Mouse (Mus musculus): ENCODE measurements at regions not wholly inside any gene's neighbourhood (a gene's known extent, or its start where the extent isn't known, plus 50 kb on each side); places are given as distances from the start of the nearest gene placed in this dataset.

DNA sequence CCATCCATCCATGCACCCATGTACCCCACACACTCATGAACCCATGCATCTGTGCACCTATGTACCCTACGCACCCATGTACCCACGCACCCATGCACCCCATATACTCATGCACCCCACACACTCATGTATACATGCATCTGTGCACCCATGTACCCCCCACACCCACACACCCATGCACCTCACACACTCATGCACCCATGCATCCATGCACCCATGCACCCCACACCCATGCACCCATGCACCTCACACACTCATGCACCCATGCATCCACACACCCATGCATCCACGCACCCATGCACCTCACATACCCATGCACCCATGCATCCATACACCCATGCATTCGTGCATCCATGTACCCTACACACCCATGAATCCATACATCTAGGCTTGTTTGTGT, 63.6 kb downstream of the 4930564D02Rik start:
- no peak for DNase-seq (ENCODE audit: inconsistent ontology term)

DNA sequence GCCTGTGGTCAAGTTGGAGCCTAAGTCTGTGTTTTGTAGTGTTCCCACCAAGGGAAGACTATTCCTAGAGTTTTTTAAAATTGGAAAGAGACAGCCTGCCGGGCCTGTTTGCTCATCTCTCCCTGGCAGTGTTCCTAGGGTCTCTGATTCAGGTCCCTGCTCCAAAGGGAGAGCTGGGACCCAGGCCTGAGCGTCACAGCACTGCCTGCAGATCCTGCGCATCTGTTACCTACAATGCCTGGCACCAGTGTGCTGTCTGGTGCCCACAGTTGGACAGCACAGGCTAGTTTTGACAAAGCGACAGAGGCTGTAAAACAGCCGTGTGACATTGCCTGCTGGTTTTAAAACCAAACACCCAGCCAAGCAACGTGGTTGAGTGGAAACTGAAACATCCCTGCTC, 64.4 kb downstream of the 4930564D02Rik start:
- no peak for DNase-seq (ENCODE audit: inconsistent ontology term)

DNA sequence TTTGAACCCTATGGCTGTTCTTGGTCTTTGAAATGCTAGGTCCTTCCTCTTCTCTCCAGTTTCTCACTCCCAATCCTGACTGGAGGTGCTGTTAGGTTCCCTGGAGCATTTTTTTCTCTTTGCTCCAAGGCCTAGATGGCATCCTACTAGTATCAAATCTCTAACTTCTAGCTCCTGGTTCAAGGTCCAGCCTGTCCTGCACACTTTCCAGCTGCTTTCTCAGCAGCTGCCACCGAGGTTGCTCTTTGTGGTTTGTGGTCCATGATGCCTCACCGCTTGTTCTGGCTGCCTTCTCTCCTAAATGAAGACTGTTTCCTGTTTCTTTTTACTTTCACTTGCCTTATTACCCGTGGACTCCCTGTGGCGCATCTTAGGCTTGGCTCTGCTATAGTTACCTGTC, 66.4 kb downstream of the 4930564D02Rik start:
- no peak for DNase-seq (ENCODE audit: inconsistent ontology term)

DNA sequence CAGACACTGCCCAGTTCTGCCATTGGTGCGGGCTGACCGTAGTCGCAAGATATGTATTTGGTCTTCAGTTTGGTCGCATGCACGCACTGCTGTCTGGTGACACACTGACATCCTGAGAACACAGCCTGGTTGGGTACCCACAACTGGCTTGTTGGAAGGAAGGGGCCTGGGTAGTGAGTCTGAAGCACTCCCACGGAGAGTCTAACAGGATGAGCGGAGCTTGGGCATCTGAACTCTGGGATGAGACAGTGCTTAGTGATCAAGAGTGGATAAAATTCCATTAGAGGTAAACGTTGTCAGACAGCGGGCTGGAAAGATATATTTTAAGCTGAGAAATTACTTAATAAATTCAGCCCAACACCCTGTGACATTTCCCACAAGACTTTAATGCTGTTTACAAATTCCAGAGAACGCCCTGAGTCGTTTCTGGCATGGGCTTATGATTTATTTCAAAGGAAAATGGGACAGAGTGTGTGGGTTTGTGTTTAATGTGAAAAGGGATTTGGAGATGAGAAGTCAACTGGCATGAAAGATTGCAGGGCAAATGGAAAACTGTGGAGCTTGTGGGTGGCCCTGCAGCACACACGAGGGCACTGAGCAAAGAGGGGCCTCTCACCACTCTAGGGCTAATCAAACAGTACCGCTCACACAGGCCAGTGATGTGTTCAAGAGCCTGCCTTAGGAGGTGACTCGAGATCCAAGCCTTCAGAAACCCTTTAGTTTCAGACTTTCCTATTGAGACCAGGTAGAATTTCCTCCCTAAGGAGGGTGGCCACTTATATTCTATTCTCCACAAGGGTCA, 74.7 kb downstream of the 4930564D02Rik start:
- no peak for DNase-seq (ENCODE audit: inconsistent ontology term)

DNA sequence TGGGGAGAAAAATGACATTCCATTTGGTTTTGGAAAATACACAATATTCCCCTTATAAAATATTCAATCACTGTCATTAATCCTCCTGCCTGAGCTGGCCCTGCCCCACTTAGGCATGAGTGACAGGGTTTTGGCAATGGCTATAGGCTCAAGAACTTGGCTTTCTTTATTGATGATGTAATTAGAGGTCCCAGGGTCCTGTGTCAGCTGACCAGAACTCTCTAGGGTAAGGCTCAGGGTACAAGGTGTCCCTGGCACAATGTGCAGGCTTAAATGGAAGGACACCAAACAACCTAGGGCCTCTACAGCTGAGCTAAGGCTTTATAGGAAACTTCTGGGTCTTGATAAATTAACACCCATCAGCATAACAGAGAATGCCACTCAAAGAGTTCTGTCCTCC, 76.0 kb downstream of the 4930564D02Rik start:
- no peak for DNase-seq (ENCODE audit: inconsistent ontology term)

DNA sequence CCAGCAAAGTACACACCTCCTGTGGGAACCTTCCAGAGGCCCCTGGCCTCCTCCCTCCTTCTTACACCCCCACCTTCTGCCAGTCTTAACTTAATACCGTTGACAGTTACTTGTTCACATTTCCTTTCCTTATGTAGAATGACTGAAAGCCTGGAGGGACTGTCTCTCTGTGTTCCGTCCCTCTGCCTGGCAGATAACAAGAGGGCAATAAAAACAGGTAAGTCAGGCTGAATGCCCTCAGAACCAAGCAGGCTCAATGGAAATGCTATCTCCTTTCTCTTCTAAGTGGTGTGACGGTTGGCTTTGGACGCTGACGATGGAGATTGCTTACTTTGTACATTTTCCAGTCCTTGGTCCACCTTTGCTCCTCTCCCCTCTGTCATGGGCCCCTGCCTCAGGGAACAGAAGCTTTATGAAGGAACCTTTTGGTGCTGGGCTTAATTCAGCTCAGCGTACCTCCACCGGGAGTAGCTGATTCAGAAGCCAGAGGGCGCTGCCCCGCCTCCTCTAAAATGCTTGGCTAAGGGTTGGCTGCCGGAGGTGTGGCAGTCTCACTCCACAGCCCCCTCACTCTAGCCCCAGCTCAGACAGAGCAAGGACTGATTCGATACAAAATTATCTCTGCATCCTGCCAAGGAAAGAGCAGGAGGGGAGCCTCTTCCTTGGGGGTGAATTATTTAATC, 85.0 kb downstream of the 4930564D02Rik start:
- peak; percentile 31 for DNase-seq (ENCODE audit: inconsistent ontology term)

DNA sequence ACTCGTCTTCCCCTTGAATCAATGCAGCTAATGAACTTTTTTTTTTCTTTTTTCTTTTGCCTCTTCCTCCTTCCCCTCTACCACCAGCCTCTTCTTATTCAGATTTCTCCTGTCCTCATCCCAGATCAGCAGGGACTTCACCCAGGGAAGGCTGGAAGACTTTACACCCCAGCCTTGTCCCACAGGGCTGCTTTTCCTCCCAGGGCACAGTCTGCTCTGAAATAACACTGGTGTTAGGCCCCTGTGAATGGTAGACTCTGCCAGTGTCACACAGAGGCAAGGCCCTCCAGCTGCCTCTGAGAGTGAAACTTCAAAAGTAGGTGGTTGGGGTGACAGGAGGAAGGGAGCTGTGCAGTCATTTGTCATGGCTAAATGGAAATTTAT, 85.5 kb downstream of the 4930564D02Rik start:
- DNase-seq (ENCODE audit: inconsistent ontology term) = no peak

DNA sequence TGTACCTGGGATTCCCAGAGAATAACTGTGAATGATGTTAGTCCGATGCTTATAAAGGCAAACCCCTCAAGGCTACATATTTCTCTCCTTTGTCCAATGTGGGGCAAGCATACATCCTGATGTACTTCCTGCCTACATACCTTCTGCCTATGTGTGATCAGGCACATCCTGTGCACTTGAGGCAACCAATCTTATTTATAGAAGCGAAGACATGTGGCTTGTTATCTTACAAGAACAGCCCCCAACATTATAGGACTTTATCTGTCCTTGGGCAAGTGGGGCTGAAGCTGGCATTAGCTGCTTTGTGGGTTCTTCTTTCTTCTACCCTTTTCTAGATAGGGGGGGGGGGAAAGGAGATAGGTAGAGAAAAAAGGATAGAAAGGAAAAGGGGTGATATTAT, 91.7 kb downstream of the 4930564D02Rik start:
- no peak for DNase-seq (ENCODE audit: inconsistent ontology term)

DNA sequence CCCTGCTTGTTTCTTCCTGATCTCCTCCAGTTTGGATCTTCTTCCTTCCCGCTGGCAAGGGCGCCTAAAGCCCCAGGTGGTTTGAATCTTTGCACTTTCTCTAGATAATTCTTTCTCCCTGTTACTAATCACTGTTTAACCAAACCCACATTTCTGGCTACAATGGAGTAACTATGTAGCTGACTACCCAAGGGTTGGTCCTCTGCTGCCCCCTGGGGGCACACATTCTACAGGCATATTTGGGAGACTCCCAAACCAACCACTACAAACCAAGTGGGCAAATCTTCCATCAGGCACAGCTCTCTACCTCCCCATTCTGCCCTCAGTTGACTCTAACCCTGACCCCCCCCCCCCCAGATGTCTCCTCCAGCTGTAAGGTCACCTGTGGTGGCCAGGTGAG, 98.7 kb downstream of the 4930564D02Rik start:
- peak; percentile 73 for DNase-seq (ENCODE audit: inconsistent ontology term)

DNA sequence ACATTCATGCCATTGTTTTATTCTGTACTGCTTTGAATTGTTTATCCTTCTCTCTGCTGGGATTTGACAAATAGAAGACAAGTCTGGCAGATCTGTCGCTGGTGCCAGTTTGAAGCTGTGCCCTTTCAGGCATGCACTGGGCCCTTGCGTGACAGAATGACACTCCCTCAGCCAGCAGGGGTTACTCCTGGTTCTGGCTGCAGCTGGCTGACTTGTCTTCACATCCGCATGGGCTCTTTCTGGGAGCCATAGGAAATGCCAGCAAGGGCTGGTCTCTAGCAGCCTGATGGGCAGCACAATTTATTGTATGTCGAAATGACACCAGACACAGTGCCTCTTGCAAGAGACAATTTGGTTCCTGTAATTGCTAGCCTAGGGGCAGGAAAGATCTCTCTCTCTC, 102.5 kb downstream of the 4930564D02Rik start:
- DNase-seq (ENCODE audit: inconsistent ontology term) = peak; percentile 9

DNA sequence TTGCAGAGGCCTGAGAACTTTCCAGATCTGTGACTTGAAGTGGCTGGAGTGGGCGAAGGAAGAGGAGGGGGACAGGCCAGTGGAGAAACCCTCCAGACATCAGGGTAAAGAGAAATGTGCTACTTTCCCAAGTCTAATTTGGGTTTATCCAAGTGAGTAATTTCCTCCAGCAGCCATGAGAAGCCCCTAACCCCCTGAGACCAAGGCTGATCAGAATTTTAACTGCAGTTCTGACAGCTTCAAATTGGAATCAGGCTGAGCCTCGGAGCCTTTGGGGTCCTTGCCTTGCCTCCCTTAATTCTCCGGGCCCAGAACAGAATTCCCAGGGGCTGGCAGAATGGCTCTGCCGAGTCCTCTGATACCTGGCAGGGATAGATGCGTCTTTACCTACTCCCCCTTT, 104.9 kb downstream of the 4930564D02Rik start:
- DNase-seq (ENCODE audit: inconsistent ontology term) = no peak

DNA sequence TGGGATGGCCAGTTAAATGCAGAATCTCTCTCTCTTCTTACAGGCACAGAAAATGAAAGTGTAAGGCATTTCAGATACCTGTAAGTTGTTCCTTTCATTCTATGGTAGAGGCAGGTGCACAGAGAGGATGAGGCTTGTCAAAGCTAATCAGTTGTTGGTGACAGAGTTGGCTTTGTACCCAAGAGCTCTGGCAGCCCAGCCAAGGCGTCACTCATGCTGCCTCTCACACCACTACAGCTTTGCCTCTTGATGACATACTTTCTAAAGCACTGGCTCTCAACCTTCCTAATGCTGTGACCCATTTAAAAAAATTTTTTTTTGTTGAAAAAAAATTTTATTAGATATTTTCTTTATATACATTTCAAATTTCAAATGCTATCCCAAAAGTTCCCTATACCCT, 105.4 kb downstream of the 4930564D02Rik start:
- DNase-seq (ENCODE audit: inconsistent ontology term) = no peak

DNA sequence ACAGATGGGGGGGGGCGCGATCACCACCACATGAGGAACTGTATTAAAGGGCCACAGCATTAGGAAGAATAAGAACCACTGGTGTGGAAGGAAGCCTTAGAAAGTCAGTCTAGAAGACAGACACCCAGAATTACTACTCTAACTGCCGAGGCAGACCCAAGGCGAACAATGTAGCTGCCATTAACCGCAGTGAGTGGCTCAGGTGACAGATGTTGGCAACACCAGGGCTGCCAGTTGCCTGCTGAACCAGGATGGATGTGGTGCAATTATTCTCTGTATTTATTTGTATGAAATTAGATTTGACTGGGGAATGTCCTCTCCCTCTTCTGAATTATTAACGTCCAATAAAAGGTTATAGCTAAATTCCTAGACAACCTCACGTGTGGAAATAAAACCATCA, 124.7 kb downstream of the 4930564D02Rik start:
- no peak for DNase-seq (ENCODE audit: inconsistent ontology term)

DNA sequence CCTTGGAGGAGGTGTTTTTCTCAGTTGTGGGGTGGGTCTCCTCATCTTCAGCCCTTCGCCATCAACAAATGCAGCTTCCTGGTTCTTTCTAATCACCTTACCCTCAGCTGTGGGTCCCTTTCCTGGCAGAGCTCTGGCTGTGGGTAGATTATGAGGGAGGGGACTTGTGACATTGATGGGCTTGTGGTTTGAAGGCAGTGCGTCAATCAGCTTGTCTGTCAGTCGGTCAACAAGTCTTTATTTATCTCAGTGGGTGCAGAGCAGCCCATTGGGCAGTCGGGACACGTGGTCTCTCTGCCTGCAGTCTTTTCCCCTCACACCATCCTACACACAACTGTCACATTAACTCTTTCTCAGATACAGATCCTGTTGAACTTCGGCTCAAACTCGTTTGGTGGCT, 125.2 kb downstream of the 4930564D02Rik start:
- no peak for DNase-seq (ENCODE audit: inconsistent ontology term)

DNA sequence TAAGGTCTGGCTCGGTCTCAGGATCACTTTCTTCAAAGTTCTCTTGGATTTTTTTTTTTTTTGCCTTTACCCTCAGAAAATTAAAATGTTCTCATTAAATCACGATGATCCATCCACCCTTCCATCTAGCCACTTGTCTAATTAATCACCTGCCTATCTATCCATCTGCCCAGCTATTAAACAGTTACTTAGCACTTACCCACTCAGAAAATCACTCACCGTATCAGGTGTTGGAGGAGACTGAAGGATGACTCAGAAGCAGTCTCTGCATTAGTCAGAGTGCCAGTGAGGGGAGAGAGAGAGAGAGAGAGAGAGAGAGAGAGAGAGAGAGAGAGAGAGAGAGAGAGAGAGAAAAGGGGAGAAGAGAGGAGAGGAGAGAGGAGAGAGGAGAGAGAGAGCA, 134.1 kb downstream of the 4930564D02Rik start:
- peak; percentile 15 for DNase-seq (ENCODE audit: inconsistent ontology term)

DNA sequence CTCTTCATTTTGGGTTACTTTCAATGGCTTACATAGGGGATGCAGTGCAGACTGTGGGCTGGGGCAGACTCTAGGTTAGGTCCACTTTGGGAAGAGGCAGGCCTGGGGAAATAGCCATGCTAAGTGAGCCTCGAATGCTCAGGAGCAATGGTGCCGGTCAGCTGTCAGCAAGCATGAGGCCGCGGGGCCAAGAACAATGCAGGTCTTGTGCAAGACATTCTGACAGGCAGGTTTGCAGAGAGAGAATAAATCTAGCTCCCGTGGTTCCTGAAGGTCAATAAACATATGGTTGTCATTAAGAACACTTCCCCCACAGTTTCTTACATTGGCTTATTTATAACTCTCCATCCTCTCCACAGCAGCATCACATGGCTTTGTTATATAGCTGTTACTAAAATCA, 142.5 kb downstream of the 4930564D02Rik start:
- no peak for DNase-seq (ENCODE audit: inconsistent ontology term)

DNA sequence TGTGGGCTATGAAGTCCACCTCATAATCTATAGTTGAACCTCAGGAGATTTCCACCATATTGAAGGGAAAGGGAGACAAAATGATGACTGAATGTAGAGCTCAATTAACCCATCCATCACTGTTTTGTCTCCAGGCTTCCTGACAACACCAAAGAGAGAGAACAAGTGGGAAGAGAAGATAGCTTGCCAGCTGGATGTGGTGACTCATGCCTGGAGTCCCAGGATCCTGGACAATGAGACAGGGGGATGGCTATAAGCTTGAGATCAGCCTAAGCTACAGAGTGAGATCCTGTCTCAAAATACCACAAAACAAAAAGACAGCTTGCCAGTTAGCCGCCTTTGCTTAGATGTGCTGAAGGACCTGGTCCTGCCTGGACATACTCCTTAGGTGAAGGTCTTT, 144.4 kb downstream of the 4930564D02Rik start:
- peak; percentile 36 for DNase-seq (ENCODE audit: inconsistent ontology term)

DNA sequence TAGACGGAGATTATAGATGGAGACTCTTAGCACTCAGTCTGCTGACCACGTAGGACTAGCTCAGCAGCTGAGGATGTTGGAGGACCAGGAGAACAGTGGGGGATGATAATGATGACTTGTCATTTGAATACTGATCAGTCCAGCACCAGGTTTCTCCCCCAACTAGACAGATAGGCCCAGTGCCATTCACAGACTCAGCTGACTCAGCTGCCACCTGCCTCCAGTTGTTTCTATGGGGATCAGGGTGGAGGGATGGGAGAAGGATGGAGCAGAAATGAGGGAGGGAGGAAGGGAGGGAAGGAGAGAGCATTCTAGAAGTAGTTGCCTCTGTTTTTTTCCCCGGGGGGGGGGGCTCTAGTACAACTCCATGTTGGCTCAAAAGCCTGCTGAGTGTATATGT, 145.1 kb downstream of the 4930564D02Rik start:
- no peak for DNase-seq (ENCODE audit: inconsistent ontology term)

DNA sequence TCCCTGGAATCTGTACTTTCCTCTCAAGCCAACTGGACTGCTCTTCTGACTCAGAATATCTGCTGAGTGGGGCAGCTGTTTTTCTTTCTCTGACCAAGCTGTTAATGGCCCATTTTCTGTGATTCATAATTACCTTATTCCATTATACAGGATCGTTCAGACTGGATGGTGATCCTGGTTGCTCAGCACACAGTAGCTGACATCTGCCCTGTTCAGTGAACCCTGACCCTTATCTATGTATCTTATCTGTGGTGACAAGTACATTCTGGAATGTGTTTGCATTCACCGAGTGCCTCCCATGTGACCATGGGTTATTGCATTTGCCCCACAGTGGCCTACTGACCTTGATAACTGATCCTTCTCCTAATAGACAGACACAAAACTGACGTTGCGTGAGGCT, 148.2 kb downstream of the 4930564D02Rik start:
- no peak for DNase-seq (ENCODE audit: inconsistent ontology term)

DNA sequence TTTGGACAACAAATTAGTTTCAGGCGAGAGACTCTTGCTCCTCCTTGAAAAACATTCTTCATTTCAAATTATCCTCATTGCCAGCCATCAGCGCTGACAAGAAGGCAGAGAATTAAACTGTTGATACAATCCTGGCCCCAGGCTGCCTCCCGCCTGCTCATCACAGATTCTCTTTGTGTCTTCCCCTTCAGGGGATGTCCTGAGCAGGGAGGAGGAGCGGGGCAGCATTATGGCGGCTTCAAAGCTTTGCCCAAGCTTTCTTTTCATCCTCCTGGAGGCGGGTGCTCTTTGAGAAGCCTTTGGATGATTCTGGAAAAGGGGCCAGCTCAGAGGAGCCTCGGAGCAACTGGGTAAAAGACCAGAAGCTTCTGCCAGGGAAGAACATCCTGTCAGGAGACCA, 149.1 kb downstream of the 4930564D02Rik start:
- DNase-seq (ENCODE audit: inconsistent ontology term) = peak; percentile 21

DNA sequence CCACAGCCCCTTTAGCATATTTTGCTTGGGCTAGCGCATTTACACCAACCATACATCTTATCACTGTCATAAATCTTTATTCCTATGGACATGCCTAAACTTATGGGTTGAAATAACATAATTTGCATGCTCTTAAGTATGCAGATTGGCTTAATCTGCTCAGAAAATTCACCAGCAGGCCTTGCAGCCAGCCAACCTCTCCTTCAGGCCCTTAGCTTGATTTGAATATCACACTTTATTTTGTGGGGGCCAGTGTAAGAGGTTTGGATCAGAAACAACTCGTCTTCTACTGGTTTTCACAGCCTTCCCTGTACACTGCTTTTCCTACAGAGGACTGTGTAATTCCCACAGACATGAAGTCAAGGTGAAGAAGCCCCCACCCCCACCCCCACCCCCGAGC, 153.0 kb downstream of the 4930564D02Rik start:
- DNase-seq (ENCODE audit: inconsistent ontology term) = no peak

DNA sequence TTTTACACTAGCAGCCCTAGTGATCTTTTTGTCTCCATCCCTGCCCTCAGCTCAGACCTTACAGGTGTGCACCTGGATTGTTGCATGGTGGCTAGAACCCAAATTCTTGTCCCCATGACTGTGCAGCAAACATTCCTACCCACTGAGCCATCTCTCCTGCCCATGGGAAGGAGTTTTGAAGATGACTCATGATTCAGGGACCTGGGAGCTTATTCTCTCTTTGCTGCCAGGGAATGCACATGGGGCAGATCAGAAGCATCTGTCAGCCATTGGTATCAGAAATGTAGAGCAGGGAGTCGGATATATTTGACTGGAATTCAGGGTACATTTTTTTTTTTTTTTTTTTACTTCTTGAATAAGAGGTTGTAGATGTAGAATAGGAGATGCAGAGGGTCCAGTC, 154.0 kb downstream of the 4930564D02Rik start:
- peak; percentile 81 for DNase-seq (ENCODE audit: inconsistent ontology term)

DNA sequence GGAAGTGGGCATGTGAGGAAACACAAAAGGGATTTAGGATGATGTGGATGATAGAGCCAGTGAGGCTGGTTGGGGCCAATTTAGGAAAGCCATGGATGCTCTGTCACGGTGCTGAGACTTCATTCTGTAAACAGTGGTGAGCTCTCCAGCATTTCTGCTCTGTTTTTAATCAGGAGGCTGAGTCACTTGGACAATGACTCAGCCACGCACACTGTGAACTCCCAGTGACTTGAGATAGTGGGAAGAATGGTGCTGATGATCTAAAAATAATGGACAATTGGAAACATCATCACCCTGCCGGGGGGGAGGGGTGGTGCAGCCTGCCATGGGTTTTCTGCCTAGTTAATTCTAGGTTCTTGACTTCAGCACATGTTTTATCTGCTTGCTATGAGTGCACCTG, 156.3 kb downstream of the 4930564D02Rik start:
- peak; percentile 86 for DNase-seq (ENCODE audit: inconsistent ontology term)
